Mouse (Mus musculus) embryonic facial prominence, embryonic 13.5 days (tissue): ENCODE results near the gene Phf21b. TPM values are rescaled to one million over a fixed set of nuclear protein-coding genes. Genes with fewer than 3 reads are reported as not detected.
"Not testable (repeated sequence)": the region's sequence is repeated elsewhere in the genome, so short reads cannot be mapped to it uniquely, and the experiment has no call there.

ENCODE experiments used
- ATAC-seq: fragments of 200-750 bp; cut with Nextera tagmentation; 2 replicates; pipeline ENCODE4 v1.8.0; 2017; ENCODE audit warnings: low read depth; ENCODE audit not compliant: insufficient number of reproducible peaks, insufficient read depth, low FRiP score, low TSS enrichment
- H3K27ac ChIP-seq: fragments of 300-500 bp; sonication (generic); 2 replicates; pipeline ENCODE4 v1.5.1; 2015; ENCODE audit warnings: moderate library complexity, mild to moderate bottlenecking, inconsistent platforms
- H3K27me3 ChIP-seq: fragments of 300-500 bp; sonication (generic); 2 replicates; pipeline ENCODE4 v1.6.1; 2015; ENCODE audit warnings: mild to moderate bottlenecking, inconsistent platforms
- H3K36me3 ChIP-seq: fragments of 300-500 bp; sonication (generic); 2 replicates; pipeline ENCODE4 v1.6.1; 2015; ENCODE audit warnings: mild to moderate bottlenecking, inconsistent platforms
- H3K4me1 ChIP-seq: fragments of 300-500 bp; sonication (generic); 2 replicates; pipeline ENCODE4 v1.6.1; 2015; ENCODE audit warnings: inconsistent platforms
- H3K4me2 ChIP-seq: fragments of 300-500 bp; sonication (generic); 2 replicates; pipeline ENCODE4 v1.6.1; 2015; ENCODE audit warnings: moderate library complexity, mild to moderate bottlenecking, inconsistent platforms
- H3K4me3 ChIP-seq: fragments of 300-500 bp; sonication (generic); 2 replicates; pipeline ENCODE4 v1.5.1; 2015; ENCODE audit warnings: mild to moderate bottlenecking, inconsistent platforms
- H3K9ac ChIP-seq: fragments of 300-500 bp; sonication (generic); 2 replicates; pipeline ENCODE4 v1.6.1; 2015; ENCODE audit warnings: mild to moderate bottlenecking, inconsistent platforms
- H3K9me3 ChIP-seq: fragments of 300-500 bp; sonication (generic); 2 replicates; pipeline ENCODE4 v1.6.1; 2016; ENCODE audit warnings: inconsistent platforms
- WGBS: fragments of 180-500 bp; shearing (Covaris S2); methylation state at CpG from one replicate; pipeline ENCODE4 v1.1.7; 2015; ENCODE audit warnings: mixed read lengths; 5-methylcytosine and 5-hydroxymethylcytosine counted together
- polyA plus RNA-seq: library from polyadenylated mRNA; unstranded; fragments of >200 nt; fragmentation: Nextera tagmentation; extraction: Ambion mirVana; gene quantifications from 2 replicates; pipeline ENCODE4 v1.2.1, GENCODE M21; 2015

Gene Phf21b
- polyA plus RNA-seq, 1 experiment from 2014 or later: 0.93 TPM

DNA sequence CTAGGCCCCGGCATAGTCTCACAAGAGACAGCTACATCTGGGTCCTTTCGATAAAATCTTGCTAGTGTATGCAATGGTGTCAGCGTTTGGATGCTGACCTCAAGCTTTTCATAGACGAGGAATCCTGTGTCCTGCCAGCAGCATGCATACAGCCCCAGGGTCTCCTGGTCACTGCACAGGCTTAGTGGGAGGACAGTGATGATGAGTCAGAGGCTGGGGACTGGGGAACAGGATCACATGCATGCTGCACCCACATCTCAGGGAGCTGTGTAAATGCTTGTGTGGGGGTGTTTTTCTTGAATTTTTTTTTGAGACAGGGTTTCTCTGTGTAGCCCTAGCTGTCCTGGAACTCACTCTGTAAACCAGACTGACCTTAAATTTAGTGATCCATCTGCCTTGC lies 87.3 kb downstream of the Phf21b start:
- WGBS: 82% methylated on average over 4 of the region's 4 CpGs
- H3K9me3 ChIP-seq, H3K4me2 ChIP-seq, H3K9ac ChIP-seq, H3K27ac ChIP-seq, ATAC-seq, H3K4me3 ChIP-seq, H3K36me3 ChIP-seq, H3K27me3 ChIP-seq: not testable (repeated sequence)
- peaks cover 28% of the 10 kb centered on the region for H3K4me1 ChIP-seq

DNA sequence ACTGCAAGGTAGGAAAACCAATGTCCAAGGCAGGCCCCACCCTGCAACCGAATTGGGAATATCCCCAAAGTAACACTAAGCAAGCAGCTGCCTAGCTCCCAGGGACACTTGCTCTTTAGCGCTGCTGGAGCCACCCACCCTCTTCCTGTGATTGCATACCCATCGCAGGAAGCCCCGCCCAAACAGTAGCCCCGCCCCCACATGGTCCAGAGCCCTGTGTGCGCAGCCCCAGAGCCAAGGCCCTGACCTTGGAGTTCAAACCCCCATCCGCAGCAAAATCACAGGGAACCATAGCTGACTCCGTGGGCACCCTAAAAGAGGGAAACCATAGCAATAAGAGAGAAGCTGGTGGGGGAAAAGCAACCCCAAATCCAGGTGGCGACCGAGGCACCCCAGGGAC lies 89.2 kb downstream of the Phf21b start:
- H3K9me3 ChIP-seq: no peaks in the 10 kb centered on the region
- no peak for ATAC-seq
- H3K36me3 ChIP-seq: no peaks in the 10 kb centered on the region
- H3K4me1 ChIP-seq: peaks cover 14% of the 10 kb centered on the region
- no peak overlapping the region for H3K9ac ChIP-seq
- no peak overlapping the region for H3K4me2 ChIP-seq
- H3K27me3 ChIP-seq: no peaks in the 10 kb centered on the region
- no peak overlapping the region for H3K27ac ChIP-seq
- H3K4me3 ChIP-seq: no peak overlapping the region
- WGBS: 39% methylated on average over 10 of the region's 10 CpGs

DNA sequence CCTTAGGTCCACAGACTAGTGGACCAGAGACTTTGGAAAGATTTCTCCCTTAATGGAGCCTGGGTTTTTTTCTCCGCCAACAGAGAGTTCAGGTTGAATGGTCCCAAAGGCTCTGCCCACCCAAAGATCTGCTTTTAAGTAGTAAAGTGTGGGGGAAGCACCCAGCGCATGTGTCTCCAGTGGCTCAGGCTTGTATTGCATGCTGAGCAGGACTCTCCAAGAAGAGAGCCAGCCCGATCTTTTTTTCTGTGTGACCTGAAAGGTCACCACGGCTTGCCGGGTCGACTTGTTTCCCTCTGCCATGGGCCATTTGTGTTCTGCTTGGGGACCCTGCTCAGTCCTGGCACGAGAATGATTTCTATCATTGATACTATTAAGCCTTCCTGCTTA lies 92.4 kb downstream of the Phf21b start:
- no peaks in the 10 kb centered on the region for H3K27me3 ChIP-seq
- ATAC-seq: no peak
- H3K4me1 ChIP-seq: peaks cover 6% of the 10 kb centered on the region; the same call in 1 of the 2 replicates
- no peak overlapping the region for H3K4me3 ChIP-seq
- no peak overlapping the region for H3K9ac ChIP-seq
- no peaks in the 10 kb centered on the region for H3K36me3 ChIP-seq
- H3K9me3 ChIP-seq: no peaks in the 10 kb centered on the region
- no peak overlapping the region for H3K4me2 ChIP-seq
- H3K27ac ChIP-seq: no peak overlapping the region
- 17% methylated on average over 7 of the region's 7 CpGs for WGBS

DNA sequence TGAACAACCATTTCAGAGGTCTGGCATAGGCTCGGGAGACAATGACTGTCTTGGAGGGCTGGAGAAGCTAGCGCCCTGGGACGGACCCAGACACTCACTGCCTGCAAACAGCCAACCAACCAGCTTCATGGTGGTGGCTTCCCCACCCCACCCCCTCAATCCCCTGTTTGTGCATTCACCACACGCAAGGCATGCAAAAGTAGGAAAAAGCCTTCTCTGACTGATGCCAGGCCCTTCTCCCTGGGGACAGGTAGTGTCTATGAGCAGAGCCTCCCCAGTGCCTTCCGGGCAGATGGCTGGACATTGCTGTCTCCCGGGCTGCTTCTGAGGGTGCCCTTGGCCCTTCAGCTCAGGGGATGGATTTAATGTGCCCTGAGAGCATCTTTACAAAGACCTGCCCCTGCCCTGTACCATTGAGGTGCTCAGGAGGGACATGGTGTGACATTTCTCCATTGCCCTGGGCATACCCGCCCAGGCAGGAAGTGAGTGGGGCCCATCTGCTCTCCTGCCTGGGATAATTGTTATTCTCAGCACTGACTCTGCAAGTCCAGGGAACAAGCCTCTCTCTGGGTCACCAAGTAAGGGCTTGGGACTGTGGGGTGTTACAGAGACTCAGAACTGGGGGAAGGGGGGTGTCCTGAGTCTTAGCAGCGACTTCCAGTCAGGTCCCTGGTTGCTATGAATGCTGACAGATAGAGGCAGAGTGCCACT lies 93.0 kb downstream of the Phf21b start:
- Histone ChIP-seq H3K4me1 (peaks cover 6% of the 10 kb centered on the region; the same call in 1 of the 2 replicates), H3K27ac (no peak overlapping the region), H3K4me3 (no peak overlapping the region), H3K9ac (no peak overlapping the region), H3K27me3 (peaks cover 4% of the 10 kb centered on the region), H3K4me2 (no peak overlapping the region), H3K9me3 (no peaks in the 10 kb centered on the region), H3K36me3 (no peaks in the 10 kb centered on the region)
- ATAC-seq: no peak
- WGBS: 61% methylated on average over 8 of the region's 8 CpGs

DNA sequence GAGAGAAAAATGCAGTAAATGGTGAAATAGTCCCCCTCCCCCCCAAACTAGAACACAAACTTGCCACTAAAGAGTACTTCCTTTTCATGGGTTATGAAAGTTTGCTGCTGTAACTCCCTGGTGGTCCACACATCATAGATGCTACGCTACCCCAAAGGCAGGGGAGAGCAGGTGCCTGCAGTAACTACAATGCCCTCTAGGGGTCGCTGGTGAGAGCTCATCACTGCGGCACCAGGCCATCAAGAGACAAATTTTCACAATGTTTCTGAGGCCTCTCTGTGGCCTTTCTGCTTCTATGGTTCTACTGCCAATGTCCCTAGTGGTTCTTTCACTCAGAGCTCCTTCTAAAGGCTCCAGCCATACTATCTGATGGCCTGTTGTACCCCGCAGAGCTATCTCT lies 97.4 kb downstream of the Phf21b start:
- Histone ChIP-seq H3K27me3 (peaks cover 23% of the 10 kb centered on the region), H3K9ac (no peak overlapping the region), H3K4me2 (no peak overlapping the region), H3K27ac (no peak overlapping the region), H3K9me3 (no peaks in the 10 kb centered on the region), H3K36me3 (no peaks in the 10 kb centered on the region), H3K4me1 (peaks cover 23% of the 10 kb centered on the region), H3K4me3 (no peak overlapping the region)
- ATAC-seq: no peak
- 32% methylated on average over 4 of the region's 4 CpGs for WGBS

DNA sequence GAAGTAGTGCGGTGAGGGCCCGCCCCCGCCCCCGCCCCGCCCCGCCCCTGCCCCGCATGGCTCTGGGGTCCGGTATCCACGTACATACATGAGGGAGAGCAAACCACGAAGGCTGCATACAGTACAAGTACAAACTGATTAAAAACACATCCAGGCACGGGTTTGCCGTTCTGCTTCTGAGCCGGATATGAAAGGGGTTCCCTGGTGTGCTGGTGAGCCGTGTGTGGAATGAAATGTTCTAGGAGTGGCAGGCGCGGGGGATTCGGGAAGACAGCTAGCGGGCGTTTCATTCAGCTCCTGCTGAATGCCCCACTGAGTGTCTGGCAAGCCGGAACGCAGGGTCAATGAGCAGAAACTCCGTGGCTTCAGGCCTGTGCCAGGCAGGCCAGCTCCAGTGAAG lies 99.4 kb downstream of the Phf21b start:
- peak overlapping the region; percentile 51 for H3K27ac ChIP-seq
- H3K36me3 ChIP-seq: no peaks in the 10 kb centered on the region
- H3K9me3 ChIP-seq: no peaks in the 10 kb centered on the region
- H3K4me2 ChIP-seq: peak overlapping the region; percentile 64
- peak overlapping the region; percentile 32 for H3K4me3 ChIP-seq
- H3K9ac ChIP-seq: peak overlapping the region; percentile 49
- H3K4me1 ChIP-seq: peaks cover 18% of the 10 kb centered on the region
- H3K27me3 ChIP-seq: peaks cover 25% of the 10 kb centered on the region
- ATAC-seq: no peak
- 1% methylated on average over 21 of the region's 22 CpGs for WGBS

DNA sequence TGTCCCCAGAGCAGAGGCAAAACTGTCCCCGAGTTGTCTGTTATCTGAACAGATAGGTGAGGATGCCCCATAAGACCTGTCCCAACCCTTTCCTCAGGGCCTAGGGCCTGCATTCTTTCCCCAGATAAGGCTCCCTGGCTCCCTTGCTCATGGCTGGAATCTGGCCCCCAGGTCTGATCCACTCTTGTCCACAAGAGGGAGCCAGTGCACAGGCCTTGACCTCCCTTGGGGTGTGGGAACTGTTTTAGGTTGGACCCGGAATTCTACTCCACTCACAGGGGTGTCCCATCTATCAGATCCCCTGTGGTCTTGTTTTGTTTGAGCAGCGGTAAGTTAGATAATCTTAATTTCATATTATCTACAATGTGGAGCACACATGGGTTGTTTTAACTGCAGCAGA lies 100.9 kb downstream of the Phf21b start:
- H3K27ac ChIP-seq: no peak overlapping the region
- H3K4me1 ChIP-seq: peaks cover 18% of the 10 kb centered on the region
- H3K4me2 ChIP-seq: no peak overlapping the region
- no peak overlapping the region for H3K9ac ChIP-seq
- H3K36me3 ChIP-seq: no peaks in the 10 kb centered on the region
- H3K27me3 ChIP-seq: peaks cover 25% of the 10 kb centered on the region
- ATAC-seq: 0 out of 2 replicates have a peak, but pooled peaks have one; percentile 32
- WGBS: 12% methylated on average over 3 of the region's 3 CpGs
- H3K9me3 ChIP-seq: no peaks in the 10 kb centered on the region
- H3K4me3 ChIP-seq: no peak overlapping the region

DNA sequence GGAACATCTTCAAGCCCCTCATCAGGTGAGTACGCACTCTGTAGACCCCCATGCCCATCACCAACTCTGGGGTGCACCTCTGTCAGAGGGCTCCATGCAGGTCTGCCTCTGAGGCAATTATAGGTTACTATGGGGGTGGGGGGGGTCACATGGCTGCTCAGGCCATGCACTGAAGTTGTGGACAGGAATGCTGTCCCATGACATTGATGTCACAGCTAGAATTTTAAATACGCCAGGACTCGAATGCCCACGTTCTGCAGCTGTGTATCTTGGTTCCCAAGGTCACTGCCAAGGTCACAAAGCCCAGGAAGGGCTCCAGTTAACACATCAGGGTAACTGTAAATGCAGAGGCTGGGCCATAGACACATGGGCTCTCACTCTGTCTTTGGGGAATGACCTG lies 110.0 kb downstream of the Phf21b start:
- Histone ChIP-seq H3K4me3 (no peak overlapping the region), H3K27me3 (no peaks in the 10 kb centered on the region), H3K4me2 (no peak overlapping the region), H3K27ac (no peak overlapping the region), H3K36me3 (no peaks in the 10 kb centered on the region), H3K9ac (no peak overlapping the region), H3K4me1 (no peaks in the 10 kb centered on the region), H3K9me3 (no peaks in the 10 kb centered on the region)
- no peak for ATAC-seq
- WGBS: 83% methylated on average over 4 of the region's 4 CpGs

DNA sequence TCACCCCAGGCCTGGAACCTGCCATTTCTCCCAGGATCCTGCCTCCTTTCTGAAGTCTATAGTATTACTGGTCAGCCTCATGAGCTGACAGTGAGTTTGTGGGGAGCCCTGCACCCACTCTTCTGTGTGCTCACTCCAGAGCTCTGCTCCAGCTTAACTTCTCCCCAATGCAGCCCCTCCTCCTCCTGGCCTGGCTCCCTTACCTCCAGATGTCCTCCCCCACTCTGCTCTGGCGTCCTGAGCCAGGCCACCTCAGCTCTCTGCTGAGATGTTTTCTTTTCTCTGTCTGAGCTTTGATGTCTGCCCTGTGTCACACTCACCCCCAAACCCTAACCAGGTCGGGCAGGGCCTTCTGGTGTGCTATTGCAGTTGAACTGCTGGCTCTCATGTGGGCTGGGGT lies 111.5 kb downstream of the Phf21b start:
- 15% methylated on average over 2 of the region's 2 CpGs for WGBS
- Histone ChIP-seq H3K4me2 (no peak overlapping the region), H3K9me3 (no peaks in the 10 kb centered on the region), H3K27ac (no peak overlapping the region), H3K9ac (0 out of 2 replicates have a peak overlapping the region, but pooled peaks have one; percentile 17), H3K4me3 (no peak overlapping the region), H3K27me3 (no peaks in the 10 kb centered on the region), H3K36me3 (no peaks in the 10 kb centered on the region), H3K4me1 (no peaks in the 10 kb centered on the region)
- ATAC-seq: no peak

DNA sequence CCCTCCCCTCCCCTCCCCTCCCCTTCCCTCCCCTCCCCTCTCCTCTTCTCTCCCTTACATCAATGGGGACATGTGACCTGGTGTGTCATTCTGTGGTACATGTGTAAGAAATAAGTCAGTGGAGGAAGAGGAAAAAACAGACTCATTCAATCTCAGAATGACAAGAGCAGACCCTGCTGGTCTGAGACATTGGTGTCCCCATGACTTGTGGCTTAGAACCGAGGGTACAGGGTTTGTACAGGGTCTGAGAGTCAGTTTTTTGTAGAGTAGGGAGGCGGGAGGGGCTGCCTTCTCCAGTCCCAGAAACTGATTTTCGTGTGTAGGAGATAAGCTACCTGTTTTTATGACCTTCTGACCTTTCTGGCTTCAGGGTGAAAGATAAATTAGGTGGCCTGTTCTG lies 112.5 kb downstream of the Phf21b start:
- H3K9ac ChIP-seq: no peak overlapping the region
- H3K27me3 ChIP-seq: no peaks in the 10 kb centered on the region
- no peaks in the 10 kb centered on the region for H3K4me1 ChIP-seq
- H3K27ac ChIP-seq: no peak overlapping the region
- no peak overlapping the region for H3K4me2 ChIP-seq
- no peaks in the 10 kb centered on the region for H3K36me3 ChIP-seq
- WGBS: 6% methylated on average over 3 of the region's 3 CpGs
- no peak for ATAC-seq
- no peak overlapping the region for H3K4me3 ChIP-seq
- H3K9me3 ChIP-seq: no peaks in the 10 kb centered on the region

DNA sequence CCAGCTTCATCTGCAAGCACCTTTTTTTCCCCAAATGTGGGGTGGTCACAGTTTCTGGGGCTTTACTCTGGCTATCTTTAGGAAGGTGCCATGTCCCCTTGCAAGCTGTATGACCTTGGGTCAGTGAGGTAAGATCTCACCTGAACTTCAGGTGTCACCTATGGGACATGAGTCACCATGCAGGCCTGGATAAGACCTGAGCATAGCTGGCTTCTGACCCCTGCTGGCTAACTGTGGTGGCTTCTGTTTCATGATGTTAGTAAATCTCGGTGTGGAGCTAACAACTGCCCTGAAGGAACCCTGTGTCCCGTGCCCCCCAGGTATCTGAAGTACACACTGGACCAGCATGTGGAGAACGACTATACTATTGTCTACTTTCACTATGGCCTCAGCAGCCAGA lies 114.3 kb downstream of the Phf21b start:
- Histone ChIP-seq H3K9ac (no peak overlapping the region), H3K4me1 (peaks cover 2% of the 10 kb centered on the region), H3K27me3 (no peaks in the 10 kb centered on the region), H3K4me2 (no peak overlapping the region), H3K4me3 (no peak overlapping the region), H3K9me3 (no peaks in the 10 kb centered on the region), H3K36me3 (no peaks in the 10 kb centered on the region), H3K27ac (no peak overlapping the region)
- ATAC-seq: no peak
- 79% methylated on average over 3 of the region's 3 CpGs for WGBS

DNA sequence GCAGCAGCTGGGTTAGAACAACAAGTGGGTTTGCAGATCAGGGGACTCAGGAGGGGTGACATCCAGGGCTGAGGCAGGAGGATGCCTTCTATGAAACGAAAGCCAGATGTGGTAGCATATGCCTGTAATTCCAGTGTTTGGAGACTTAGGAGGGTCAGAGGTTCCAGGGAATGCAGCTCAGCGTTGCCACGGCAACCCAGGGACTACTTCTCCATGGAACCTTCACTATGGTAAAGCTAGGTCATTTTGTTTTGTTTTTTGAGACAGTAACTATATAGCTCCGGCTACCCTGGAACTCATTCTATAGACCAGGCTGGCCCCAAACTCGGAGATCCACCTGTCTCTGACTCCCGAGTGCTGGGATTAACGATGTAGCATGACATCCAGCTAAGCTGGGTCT lies 117.6 kb downstream of the Phf21b start:
- H3K4me1 ChIP-seq: peaks cover 8% of the 10 kb centered on the region
- H3K9me3 ChIP-seq: no peaks in the 10 kb centered on the region
- H3K4me2 ChIP-seq: no peak overlapping the region
- no peak overlapping the region for H3K4me3 ChIP-seq
- 89% methylated on average over 7 of the region's 7 CpGs for WGBS
- H3K9ac ChIP-seq: no peak overlapping the region
- no peak for ATAC-seq
- no peak overlapping the region for H3K27ac ChIP-seq
- H3K27me3 ChIP-seq: no peaks in the 10 kb centered on the region
- H3K36me3 ChIP-seq: no peaks in the 10 kb centered on the region
